Mouse (Mus musculus) embryonic facial prominence, embryonic 12.5 days (tissue): ENCODE results near the gene Kcnh5. TPM values are rescaled to one million over a fixed set of nuclear protein-coding genes. Genes with fewer than 3 reads are reported as not detected.

Experiments used
- ATAC-seq: fragments of 200-750 bp; cut with Nextera tagmentation; 2 replicates; pipeline ENCODE4 v1.8.0; 2017; ENCODE audit not compliant: insufficient number of reproducible peaks, insufficient read depth, low FRiP score, low TSS enrichment
- H3K27ac ChIP-seq: fragments of 300-500 bp; sonication (generic); 2 replicates; pipeline ENCODE4 v1.5.1; 2016; ENCODE audit warnings: mild to moderate bottlenecking
- H3K27me3 ChIP-seq: fragments of 300-500 bp; sonication (generic); 2 replicates; pipeline ENCODE4 v1.6.1; 2016; ENCODE audit warnings: mild to moderate bottlenecking, moderate library complexity
- H3K36me3 ChIP-seq: fragments of 300-500 bp; sonication (generic); 2 replicates; pipeline ENCODE4 v1.6.1; 2016; ENCODE audit warnings: mild to moderate bottlenecking
- H3K4me1 ChIP-seq: fragments of 300-500 bp; sonication (generic); 2 replicates; pipeline ENCODE4 v1.6.1; 2016
- H3K4me2 ChIP-seq: fragments of 300-500 bp; sonication (generic); replicated peaks from 2 replicates; pipeline ENCODE4 v1.6.1; 2016; ENCODE audit warnings: mild to moderate bottlenecking, moderate library complexity
- H3K4me3 ChIP-seq: fragments of 300-500 bp; sonication (generic); 2 replicates; pipeline ENCODE4 v1.5.1; 2016; ENCODE audit warnings: mild to moderate bottlenecking
- H3K9ac ChIP-seq: fragments of 300-500 bp; sonication (generic); 2 replicates; pipeline ENCODE4 v1.6.1; 2016; ENCODE audit warnings: mild to moderate bottlenecking, moderate library complexity
- H3K9me3 ChIP-seq: fragments of 300-500 bp; sonication (generic); 2 replicates; pipeline ENCODE4 v1.6.1; 2016; ENCODE audit warnings: mild to moderate bottlenecking, moderate library complexity
- WGBS: fragments of 180-500 bp; shearing (Covaris S2); methylation state at CpG from one replicate; pipeline ENCODE4 v1.1.7; 2016; 5-methylcytosine and 5-hydroxymethylcytosine counted together
- polyA plus RNA-seq: library from polyadenylated mRNA; unstranded; fragments of >200 nt; fragmentation: Nextera tagmentation; extraction: Ambion mirVana; gene quantifications from 2 replicates; pipeline ENCODE4 v1.2.1, GENCODE M21; 2016

Kcnh5 gene
- polyA plus RNA-seq, 1 experiment from 2014 or later = 0.45 TPM

DNA sequence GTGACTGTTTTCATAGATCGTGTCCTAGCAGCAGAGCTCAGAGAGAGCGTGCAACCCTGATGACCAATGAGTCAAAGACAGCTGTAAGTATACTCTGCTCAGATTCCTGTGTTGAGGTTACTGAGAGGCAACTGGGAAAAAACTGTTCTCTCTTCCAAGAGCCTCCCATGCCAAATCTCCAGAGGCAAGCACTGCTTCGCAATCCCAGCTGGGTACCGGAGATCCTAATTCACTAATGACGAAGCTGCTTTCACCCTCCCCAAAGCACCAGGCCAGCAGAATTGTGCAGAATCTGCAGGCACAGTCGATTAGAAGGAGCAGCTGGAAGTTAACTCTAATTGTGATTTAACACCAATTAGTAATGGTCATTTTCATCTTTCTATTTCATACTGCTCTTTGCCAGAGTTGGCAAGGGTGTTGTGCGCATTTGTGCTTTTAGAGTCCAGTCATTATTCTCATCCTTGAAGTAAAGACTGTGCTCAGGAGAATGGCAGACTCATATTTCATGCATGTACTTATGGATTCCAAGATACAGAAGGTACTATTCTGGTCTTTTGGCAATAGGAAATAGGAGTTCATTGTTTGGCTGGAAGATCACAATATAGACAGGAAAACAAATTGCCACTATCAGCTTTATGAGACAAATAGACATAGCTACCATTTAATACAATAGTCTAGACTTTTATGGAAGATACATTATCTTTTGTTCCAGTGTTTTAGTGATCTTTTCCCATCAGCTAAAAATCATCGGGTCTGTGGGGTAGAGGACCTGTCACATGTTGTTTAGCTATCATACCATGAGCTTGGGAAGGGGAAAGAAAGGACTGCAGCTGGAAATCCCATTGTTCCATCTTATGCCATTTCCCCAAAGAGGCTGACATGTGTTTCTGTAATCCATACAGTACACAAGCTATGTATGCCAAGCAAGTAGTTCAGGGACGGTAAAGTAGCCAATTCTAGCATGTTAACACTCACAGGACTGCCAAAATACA lies 225.7 kb downstream of the Kcnh5 start:
- 62% methylated on average over 9 of the region's 9 CpGs for WGBS

DNA sequence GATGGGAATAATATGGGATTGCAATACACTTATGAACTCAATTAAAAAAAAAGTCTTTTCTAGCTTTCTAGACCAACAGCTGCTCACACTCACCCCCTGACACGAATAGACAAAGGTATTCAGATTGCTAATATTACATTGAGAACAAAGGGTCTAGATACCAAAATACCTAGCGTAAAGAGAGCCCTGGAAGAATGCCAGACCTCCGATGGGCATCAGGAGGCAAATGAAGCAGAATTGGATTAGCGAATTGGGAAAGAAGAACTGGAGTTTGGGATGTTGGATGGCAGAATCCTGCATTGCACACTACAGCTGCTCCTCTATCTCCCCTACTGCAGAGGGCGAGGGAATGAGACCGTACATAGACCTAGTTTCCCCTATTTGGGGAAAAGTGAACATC lies 275.8 kb downstream of the Kcnh5 start:
- H3K27me3 ChIP-seq = no peaks in the 10 kb centered on the region
- H3K9me3 ChIP-seq = no peaks in the 10 kb centered on the region
- H3K9ac ChIP-seq = no peak overlapping the region
- H3K36me3 ChIP-seq = no peaks in the 10 kb centered on the region
- ATAC-seq = no peak
- no peak overlapping the region for H3K4me2 ChIP-seq
- no peak overlapping the region for H3K4me3 ChIP-seq
- H3K27ac ChIP-seq = no peak overlapping the region
- no peaks in the 10 kb centered on the region for H3K4me1 ChIP-seq
- WGBS = 85% methylated on average over 6 of the region's 6 CpGs

More for the DNA sequence above, 225.7 kb downstream of the Kcnh5 start:
- no peaks in the 10 kb centered on the region for H3K9me3 ChIP-seq
- 0 out of 2 replicates have a peak, but pooled peaks have one; percentile 28 for ATAC-seq
- H3K27me3 ChIP-seq = no peaks in the 10 kb centered on the region
- no peak overlapping the region for H3K9ac ChIP-seq
- no peaks in the 10 kb centered on the region for H3K36me3 ChIP-seq
- H3K27ac ChIP-seq = no peak overlapping the region
- H3K4me1 ChIP-seq = no peaks in the 10 kb centered on the region
- H3K4me2 ChIP-seq = no peak overlapping the region
- no peak overlapping the region for H3K4me3 ChIP-seq

DNA sequence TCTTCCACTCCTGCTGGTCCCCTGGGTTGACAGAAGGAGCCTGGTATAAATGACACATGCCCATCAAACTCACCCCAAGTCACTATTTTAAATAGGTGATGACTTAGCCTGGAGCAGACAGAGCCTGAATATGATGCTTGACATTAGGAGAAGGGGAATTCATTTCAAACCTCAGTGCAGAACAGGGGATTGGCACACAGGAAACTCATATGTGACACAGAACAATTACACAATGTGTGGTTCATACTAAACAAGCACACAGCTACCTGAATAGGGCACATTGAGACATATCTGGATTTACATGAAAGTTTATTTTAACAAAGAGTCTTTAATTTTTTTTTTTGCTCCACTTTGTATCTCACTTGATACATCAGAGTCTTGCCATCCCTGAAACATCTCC lies 276.4 kb downstream of the Kcnh5 start:
- H3K9me3 ChIP-seq = no peaks in the 10 kb centered on the region
- no peak overlapping the region for H3K4me2 ChIP-seq
- no peaks in the 10 kb centered on the region for H3K36me3 ChIP-seq
- no peak overlapping the region for H3K4me3 ChIP-seq
- H3K27me3 ChIP-seq = no peaks in the 10 kb centered on the region
- H3K27ac ChIP-seq = no peak overlapping the region
- H3K9ac ChIP-seq = no peak overlapping the region
- no peak for ATAC-seq
- no peaks in the 10 kb centered on the region for H3K4me1 ChIP-seq

DNA sequence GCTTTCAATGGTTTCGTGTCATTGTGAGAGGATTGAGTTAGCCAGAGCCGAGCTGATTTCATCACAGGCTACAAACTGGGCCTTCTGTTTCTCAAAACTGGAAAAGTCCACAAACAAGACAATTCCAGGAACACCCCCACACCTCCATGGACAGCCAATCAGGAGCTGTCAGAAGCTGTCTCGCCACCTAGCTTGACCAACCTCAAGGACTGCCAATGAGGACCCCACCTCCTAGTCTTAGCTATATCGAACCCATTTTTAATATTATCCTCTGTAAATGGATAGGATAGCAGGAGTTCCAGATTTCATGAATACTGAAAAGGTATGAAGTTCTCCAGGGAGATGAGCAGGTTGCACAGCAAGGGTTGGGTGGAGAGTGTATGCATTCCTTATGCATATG lies 278.1 kb downstream of the Kcnh5 start:
- Histone ChIP-seq H3K4me1 (no peaks in the 10 kb centered on the region), H3K9me3 (no peaks in the 10 kb centered on the region), H3K27me3 (no peaks in the 10 kb centered on the region), H3K36me3 (no peaks in the 10 kb centered on the region), H3K9ac (no peak overlapping the region), H3K4me2 (no peak overlapping the region), H3K4me3 (no peak overlapping the region), H3K27ac (no peak overlapping the region)
- 89% methylated on average over 4 of the region's 4 CpGs for WGBS
- no peak for ATAC-seq

DNA sequence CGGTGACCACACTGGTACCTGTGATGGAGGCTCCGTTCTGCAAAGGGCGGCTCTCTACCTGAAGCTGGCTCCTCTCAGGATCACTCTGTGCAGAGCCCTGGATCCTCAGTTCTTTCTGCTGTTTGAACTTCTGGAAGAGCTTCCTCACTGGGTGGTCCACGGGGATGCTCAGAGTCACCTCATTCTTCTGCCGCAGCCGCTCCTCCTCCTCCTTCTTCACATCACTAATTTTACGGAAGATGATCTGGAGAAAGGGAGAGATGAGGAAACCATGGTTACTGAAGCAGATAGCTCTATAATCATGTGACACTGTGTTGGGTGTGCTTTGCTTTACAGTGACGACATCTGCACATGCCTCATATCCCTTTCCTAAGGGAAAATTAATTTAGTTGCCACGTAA lies 278.9 kb downstream of the Kcnh5 start:
- no peaks in the 10 kb centered on the region for H3K4me1 ChIP-seq
- no peak overlapping the region for H3K4me2 ChIP-seq
- no peaks in the 10 kb centered on the region for H3K9me3 ChIP-seq
- H3K9ac ChIP-seq = no peak overlapping the region
- WGBS = 88% methylated on average over 9 of the region's 9 CpGs
- no peaks in the 10 kb centered on the region for H3K27me3 ChIP-seq
- no peaks in the 10 kb centered on the region for H3K36me3 ChIP-seq
- no peak overlapping the region for H3K27ac ChIP-seq
- no peak overlapping the region for H3K4me3 ChIP-seq
- no peak for ATAC-seq

DNA sequence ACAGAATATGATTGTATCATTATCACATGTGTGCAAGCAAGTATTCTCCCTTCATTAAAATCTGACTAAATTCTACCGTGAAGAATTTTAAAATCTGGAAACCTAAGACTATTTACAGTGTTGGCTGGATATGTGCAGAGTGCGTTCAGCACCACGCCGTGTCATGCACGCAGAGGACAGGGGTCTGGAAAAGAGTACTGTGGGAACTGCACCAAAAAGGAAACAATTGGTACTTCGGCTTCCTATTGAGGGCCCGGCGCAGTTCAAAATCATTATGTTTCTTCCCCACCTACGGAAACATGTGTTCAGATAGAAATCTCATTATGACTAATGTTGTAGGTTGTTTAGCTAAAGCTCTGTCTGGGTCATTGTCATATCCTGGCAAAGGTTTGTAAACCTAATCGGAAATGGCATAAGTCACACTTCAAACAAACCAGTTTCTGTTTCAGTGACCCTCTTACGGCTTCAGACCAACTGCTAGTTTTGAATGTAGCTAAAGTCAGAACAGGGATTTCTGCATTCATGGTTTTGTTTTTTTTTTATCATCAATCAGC lies 282.2 kb downstream of the Kcnh5 start:
- H3K27ac ChIP-seq = no peak overlapping the region
- no peak for ATAC-seq
- no peaks in the 10 kb centered on the region for H3K4me1 ChIP-seq
- no peak overlapping the region for H3K9ac ChIP-seq
- no peaks in the 10 kb centered on the region for H3K27me3 ChIP-seq
- no peak overlapping the region for H3K4me2 ChIP-seq
- WGBS = 81% methylated on average over 11 of the region's 11 CpGs
- no peak overlapping the region for H3K4me3 ChIP-seq
- no peaks in the 10 kb centered on the region for H3K36me3 ChIP-seq
- H3K9me3 ChIP-seq = no peaks in the 10 kb centered on the region

DNA sequence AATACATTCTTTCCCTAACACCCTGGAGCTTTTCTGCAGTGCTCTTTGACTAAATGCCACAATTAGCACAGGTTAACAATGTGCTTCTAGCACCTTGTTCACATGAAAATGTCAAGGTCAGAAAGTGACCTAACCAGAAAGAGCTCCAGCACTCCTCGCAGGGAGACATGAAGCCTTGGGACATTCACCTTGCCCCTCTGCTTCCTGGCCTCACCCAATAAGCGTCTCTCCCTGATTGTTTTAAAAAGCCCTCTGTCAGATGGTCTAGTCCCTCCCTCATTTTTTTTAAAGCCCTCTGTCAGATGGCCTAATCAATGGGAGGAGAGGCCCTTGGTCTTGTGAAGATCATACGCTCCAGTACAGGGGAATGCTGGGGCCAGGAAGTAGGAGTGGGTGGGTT lies 287.7 kb downstream of the Kcnh5 start:
- no peak for ATAC-seq
- H3K4me2 ChIP-seq = no peak overlapping the region
- H3K27ac ChIP-seq = no peak overlapping the region
- H3K9me3 ChIP-seq = no peaks in the 10 kb centered on the region
- H3K4me1 ChIP-seq = no peaks in the 10 kb centered on the region
- H3K9ac ChIP-seq = no peak overlapping the region
- H3K27me3 ChIP-seq = no peaks in the 10 kb centered on the region
- WGBS = 50% methylated on average over 3 of the region's 3 CpGs
- no peaks in the 10 kb centered on the region for H3K36me3 ChIP-seq
- no peak overlapping the region for H3K4me3 ChIP-seq

DNA sequence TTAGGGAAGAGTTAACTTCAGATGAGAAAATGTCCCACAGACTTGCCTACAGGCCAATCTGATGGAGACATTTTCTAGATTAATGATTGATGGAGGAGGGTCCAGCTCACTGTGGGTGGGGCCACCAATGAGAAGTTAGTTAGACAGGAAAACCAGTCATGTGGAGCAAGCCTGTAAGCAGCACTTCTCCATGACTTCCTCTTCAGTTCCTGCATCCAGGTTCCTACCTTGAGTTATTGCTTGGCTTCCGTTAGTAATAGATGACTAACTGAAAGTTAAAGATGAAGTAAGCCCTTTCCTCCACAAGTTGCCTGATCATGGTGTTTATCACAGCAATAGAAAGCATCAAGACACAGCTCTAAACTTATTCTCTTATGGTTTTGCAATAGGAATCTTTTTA lies 290.1 kb downstream of the Kcnh5 start:
- H3K4me1 ChIP-seq = no peaks in the 10 kb centered on the region
- H3K4me3 ChIP-seq = no peak overlapping the region
- 81% methylated on average over 1 of the region's 1 CpGs for WGBS
- no peak overlapping the region for H3K4me2 ChIP-seq
- no peak for ATAC-seq
- no peaks in the 10 kb centered on the region for H3K27me3 ChIP-seq
- no peak overlapping the region for H3K27ac ChIP-seq
- H3K9me3 ChIP-seq = no peaks in the 10 kb centered on the region
- no peak overlapping the region for H3K9ac ChIP-seq
- H3K36me3 ChIP-seq = no peaks in the 10 kb centered on the region

DNA sequence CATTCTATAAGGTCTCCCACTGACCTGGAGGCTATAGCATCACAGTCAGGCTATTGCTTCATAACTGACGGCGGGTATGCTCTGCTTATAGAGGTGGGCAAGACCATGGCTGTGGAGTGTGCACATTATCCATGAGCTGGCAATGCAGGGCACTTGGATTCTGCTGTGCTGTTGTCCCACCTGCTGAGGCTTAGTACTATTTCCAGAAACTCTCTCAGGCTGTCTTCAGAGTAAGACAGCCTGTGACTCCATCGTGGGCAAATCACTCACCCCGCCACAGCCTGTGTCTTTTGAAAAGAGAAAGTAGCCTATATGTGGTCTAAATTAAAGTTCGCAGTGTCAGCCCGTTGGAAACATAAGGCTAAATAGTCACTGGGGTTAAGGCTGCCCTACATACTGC lies 295.8 kb downstream of the Kcnh5 start:
- no peak overlapping the region for H3K9ac ChIP-seq
- no peaks in the 10 kb centered on the region for H3K27me3 ChIP-seq
- no peak overlapping the region for H3K4me3 ChIP-seq
- no peak overlapping the region for H3K27ac ChIP-seq
- ATAC-seq = no peak
- 87% methylated on average over 6 of the region's 6 CpGs for WGBS
- no peaks in the 10 kb centered on the region for H3K4me1 ChIP-seq
- H3K36me3 ChIP-seq = no peaks in the 10 kb centered on the region
- no peak overlapping the region for H3K4me2 ChIP-seq
- no peaks in the 10 kb centered on the region for H3K9me3 ChIP-seq

DNA sequence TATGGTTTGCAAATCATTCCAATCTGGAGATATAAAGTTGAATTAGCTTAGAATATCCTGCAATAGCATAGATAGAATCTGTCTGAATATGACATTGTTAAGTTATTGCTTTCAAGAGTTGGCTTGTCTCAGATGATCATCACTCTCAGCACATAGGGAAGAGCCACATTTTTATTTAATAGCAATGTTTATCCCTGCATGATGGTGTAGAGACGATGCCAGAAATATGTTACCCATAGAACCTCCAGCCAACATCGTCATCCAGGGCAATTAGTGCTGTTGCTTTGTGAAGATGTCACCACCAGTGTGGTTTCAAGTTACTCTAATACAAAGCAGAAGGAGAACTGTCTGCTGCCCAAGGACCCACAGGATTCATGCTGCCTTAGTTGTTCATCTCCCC lies 321.5 kb downstream of the Kcnh5 start:
- H3K4me1 ChIP-seq = no peaks in the 10 kb centered on the region
- no peaks in the 10 kb centered on the region for H3K27me3 ChIP-seq
- WGBS = 46% methylated on average over 2 of the region's 2 CpGs
- H3K36me3 ChIP-seq = no peaks in the 10 kb centered on the region
- H3K9me3 ChIP-seq = no peaks in the 10 kb centered on the region
- no peak overlapping the region for H3K4me2 ChIP-seq
- H3K27ac ChIP-seq = no peak overlapping the region
- no peak for ATAC-seq
- H3K4me3 ChIP-seq = no peak overlapping the region
- H3K9ac ChIP-seq = no peak overlapping the region

DNA sequence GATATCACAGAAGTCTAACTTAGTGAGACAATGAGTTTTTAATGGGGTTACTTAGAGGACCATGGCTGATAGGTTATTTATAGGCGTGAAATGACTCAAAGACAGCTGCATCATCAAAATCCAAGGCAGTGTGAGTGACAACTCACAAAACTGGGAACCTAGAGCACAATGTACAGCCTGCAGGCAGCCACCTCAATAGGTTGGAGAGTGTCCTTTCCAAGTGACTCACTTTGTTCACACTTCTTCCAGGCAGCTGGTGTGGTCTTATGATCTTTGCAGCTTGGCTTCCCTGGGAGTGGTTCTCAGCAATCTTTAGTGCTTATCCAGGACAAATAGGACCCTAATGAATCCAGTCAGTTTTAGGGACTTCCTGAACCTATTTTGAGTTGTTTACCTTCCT lies 322.9 kb downstream of the Kcnh5 start:
- H3K9me3 ChIP-seq = no peaks in the 10 kb centered on the region
- WGBS = 79% methylated on average over 1 of the region's 1 CpGs
- H3K27me3 ChIP-seq = no peaks in the 10 kb centered on the region
- H3K36me3 ChIP-seq = no peaks in the 10 kb centered on the region
- ATAC-seq = no peak
- H3K4me2 ChIP-seq = no peak overlapping the region
- H3K4me1 ChIP-seq = no peaks in the 10 kb centered on the region
- H3K27ac ChIP-seq = no peak overlapping the region
- H3K4me3 ChIP-seq = no peak overlapping the region
- no peak overlapping the region for H3K9ac ChIP-seq

DNA sequence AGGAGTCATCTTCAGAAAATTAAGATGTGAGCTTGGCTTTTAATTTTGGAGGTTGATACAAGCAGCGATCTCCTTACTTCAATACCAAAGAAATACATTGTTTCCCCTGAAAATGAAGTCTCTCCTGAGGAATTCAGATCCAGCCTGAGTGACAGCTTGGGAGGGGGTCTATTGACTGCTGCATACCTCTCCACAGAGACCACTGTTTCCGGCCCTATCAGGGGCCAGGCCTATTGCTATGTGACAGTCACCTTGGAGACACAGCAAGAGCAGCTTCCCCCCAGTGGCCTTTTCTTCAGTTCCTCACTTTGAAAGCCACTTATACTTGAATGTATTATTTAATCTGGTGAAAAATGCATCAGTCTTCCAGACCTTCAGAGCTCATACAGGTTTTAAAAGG lies 326.8 kb downstream of the Kcnh5 start:
- Histone ChIP-seq H3K4me1 (no peaks in the 10 kb centered on the region), H3K9ac (no peak overlapping the region), H3K36me3 (no peaks in the 10 kb centered on the region), H3K4me3 (no peak overlapping the region), H3K4me2 (no peak overlapping the region), H3K9me3 (no peaks in the 10 kb centered on the region), H3K27ac (no peak overlapping the region), H3K27me3 (no peaks in the 10 kb centered on the region)
- ATAC-seq = no peak
- 38% methylated on average over 2 of the region's 2 CpGs for WGBS
